Mouse (Mus musculus) liver, adult 2 months (tissue): Measurements from ENCODE around the gene Eefsec.

Source experiments
- CTCF ChIP-seq: fragments of 200-500 bp; IDR thresholded peaks from 2 replicates; pipeline ENCODE4 v1.5.1; 2011; ENCODE audit warnings: low read depth, low read length, control low read depth
- POLR2A ChIP-seq: fragments of 200-500 bp; IDR thresholded peaks from 2 replicates; pipeline ENCODE4 v1.6.1; 2011; ENCODE audit warnings: low read length, control low read depth; ENCODE audit not compliant: insufficient read depth; ENCODE audit errors: extremely low read depth

- TF ChIP-seq POLR2A (no peak), CTCF (no peak)
These were observed 197.1 kb downstream of the Eefsec start for GRCm38 (mm10) chr6:88249231-88249630.
